Mouse (Mus musculus) spleen, adult 2 months (tissue): Measurements from ENCODE around the gene Insc. TPM values are rescaled to one million over a fixed set of nuclear protein-coding genes. Genes with fewer than 3 reads are reported as not detected.
"Not testable (repeated sequence)": the region's sequence is repeated elsewhere in the genome, so short reads cannot be mapped to it uniquely, and the experiment has no call there.

Experiments
- DNase-seq, 2 experiments: peaks; one replicate each; pipeline versions ENCODE4 v3.0.0 to v3.0.0-alpha.2; 2012 to 2021; ENCODE audit warnings: low spot score in 2 of 2, low read depth in 1 of 2
- H3K27ac ChIP-seq: fragments of 200-500 bp; 2 replicates; pipeline ENCODE4 v1.5.1; 2012; ENCODE audit warnings: low read length, inconsistent platforms; ENCODE audit not compliant: insufficient read depth
- H3K27me3 ChIP-seq: fragments of 200-500 bp; 2 replicates; pipeline ENCODE4 v1.6.1; 2012; ENCODE audit warnings: mild to moderate bottlenecking, moderate library complexity, low read length, inconsistent platforms; ENCODE audit not compliant: control insufficient read depth, insufficient read depth
- H3K36me3 ChIP-seq: fragments of 200-500 bp; 2 replicates; pipeline ENCODE4 v1.6.1; 2012; ENCODE audit warnings: mild to moderate bottlenecking, low read length, inconsistent platforms; ENCODE audit not compliant: control insufficient read depth, insufficient read depth
- H3K4me1 ChIP-seq: fragments of 200-500 bp; 2 replicates; pipeline ENCODE4 v1.6.1; 2011; ENCODE audit warnings: inconsistent platforms; ENCODE audit not compliant: control insufficient read depth, insufficient read depth, insufficient read length
- H3K4me3 ChIP-seq: fragments of 200-500 bp; 2 replicates; pipeline ENCODE4 v1.5.1; 2011; ENCODE audit warnings: mild to moderate bottlenecking, inconsistent platforms; ENCODE audit not compliant: insufficient read depth, insufficient read length; ENCODE audit errors: extremely low read depth
- CTCF ChIP-seq: fragments of 200-500 bp; IDR thresholded peaks from 2 replicates; pipeline ENCODE4 v1.5.1; 2011; ENCODE audit warnings: mild to moderate bottlenecking, inconsistent platforms; ENCODE audit not compliant: insufficient read depth, insufficient read length, insufficient replicate concordance; ENCODE audit errors: extremely low read depth
- POLR2A ChIP-seq: fragments of 200-500 bp; IDR thresholded peaks from 2 replicates; pipeline ENCODE4 v1.6.1; 2011; ENCODE audit warnings: low read depth, low read length, inconsistent platforms
- WGBS: fragments of 180-500 bp; shearing (Covaris S2); methylation state at CpG from one replicate; pipeline ENCODE4 v1.1.7; 2018; 5-methylcytosine and 5-hydroxymethylcytosine counted together
- polyA plus RNA-seq: library from polyadenylated mRNA; depleted of rRNA; stranded (reverse); fragments of >200 nt; gene quantifications from 2 replicates; pipeline ENCODE4 v1.2.3, GENCODE M21; 2012

The Insc gene
- polyA plus RNA-seq, 1 experiment = 0.18 TPM

- WGBS = 8% methylated on average over 17 of the region's 17 CpGs
- no peak for DNase-seq
- H3K4me1 ChIP-seq = no peaks in the 10 kb centered on the region
- no peak overlapping the region for H3K27ac ChIP-seq
- H3K27me3 ChIP-seq = peaks cover 4% of the 10 kb centered on the region
- H3K4me3 ChIP-seq = no peak overlapping the region
- no peaks in the 10 kb centered on the region for H3K36me3 ChIP-seq
- TF ChIP-seq CTCF (no peak), POLR2A (no peak)
Observed at GRCm38 (mm10) chr7:114719381-114720131, 23.9 kb upstream of the Insc start.

DNA sequence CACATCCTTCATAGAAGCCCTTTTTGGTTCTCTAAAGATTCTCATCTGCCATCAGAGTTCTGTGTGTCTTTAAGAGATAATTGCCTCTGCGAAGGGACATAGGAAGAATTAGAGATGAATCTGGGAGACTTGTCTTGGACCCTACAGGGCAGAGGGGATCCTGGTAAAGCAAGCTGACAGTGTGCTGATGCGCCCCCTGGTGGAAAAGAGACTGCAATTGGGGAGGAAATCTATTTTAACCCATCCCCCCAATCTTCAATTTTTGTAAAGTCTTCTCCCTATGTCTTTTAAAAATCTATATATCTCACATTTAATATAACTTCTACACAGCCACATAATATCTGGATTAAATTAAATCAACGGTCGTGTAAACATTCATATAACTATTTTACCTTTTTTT is 13.8 kb upstream of the Insc start:
- peak; percentile 16; the same call in 1 of the 2 replicates for TF ChIP-seq CTCF
- WGBS = 67% methylated on average over 4 of the region's 4 CpGs
- H3K36me3 ChIP-seq, H3K27ac ChIP-seq, H3K4me3 ChIP-seq, H3K4me1 ChIP-seq, DNase-seq, H3K27me3 ChIP-seq: not testable (repeated sequence)

DNA sequence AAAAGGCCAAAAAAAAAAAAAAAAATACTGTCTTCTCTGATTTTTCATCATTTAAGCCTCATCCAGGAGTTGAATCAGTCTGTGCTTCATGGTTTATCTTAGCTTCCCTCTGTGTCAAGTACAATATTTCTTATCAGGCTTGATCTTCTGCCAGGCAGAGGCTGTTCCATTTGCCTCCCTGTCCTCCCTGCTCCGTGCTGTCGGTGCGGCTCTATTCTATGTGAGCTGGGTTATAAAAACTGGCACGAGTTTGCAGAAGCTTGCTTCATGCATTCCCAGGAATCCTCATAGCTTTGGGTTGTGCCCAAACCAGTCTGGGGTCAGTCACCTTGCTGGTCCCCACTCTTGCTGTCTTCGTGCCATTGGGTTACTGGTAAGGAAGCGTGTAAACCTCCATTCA is 12.3 kb upstream of the Insc start:
- WGBS = 83% methylated on average over 6 of the region's 6 CpGs
- Histone ChIP-seq H3K4me3 (no peak overlapping the region), H3K27ac (no peak overlapping the region), H3K27me3 (no peaks in the 10 kb centered on the region), H3K36me3 (no peaks in the 10 kb centered on the region), H3K4me1 (no peaks in the 10 kb centered on the region)
- TF ChIP-seq POLR2A (no peak), CTCF (no peak)
- no peak for DNase-seq

DNA sequence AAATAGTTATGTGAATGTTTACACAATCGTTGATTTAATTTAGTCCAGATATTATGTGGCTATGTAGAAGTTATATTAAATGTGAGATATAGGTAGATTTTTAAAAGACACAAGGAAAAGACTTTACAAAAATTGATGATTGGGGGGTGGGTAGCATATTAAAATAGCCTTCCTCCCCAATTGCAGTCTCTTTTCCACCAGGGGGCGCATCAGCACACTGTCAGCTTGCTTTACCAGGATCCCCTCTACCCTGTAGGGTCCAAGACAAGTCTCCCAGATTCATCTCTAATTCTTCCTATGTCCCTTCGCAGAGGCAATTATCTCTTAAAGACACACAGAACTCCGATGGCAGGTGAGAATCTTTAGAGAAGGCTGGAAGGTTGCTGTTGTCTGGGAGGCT is 11.8 kb upstream of the Insc start:
- H3K27me3 ChIP-seq, H3K4me3 ChIP-seq, DNase-seq, H3K4me1 ChIP-seq, H3K36me3 ChIP-seq, H3K27ac ChIP-seq: not testable (repeated sequence)
- 43% methylated on average over 4 of the region's 4 CpGs for WGBS

- 90% methylated on average over 5 of the region's 5 CpGs for WGBS
- no peak for DNase-seq
- Histone ChIP-seq H3K27me3 (no peaks in the 10 kb centered on the region), H3K36me3 (no peaks in the 10 kb centered on the region), H3K4me1 (no peaks in the 10 kb centered on the region), H3K27ac (no peak overlapping the region), H3K4me3 (no peak overlapping the region)
- TF ChIP-seq CTCF (no peak), POLR2A (no peak)
Observed at GRCm38 (mm10) chr7:114736256-114736655, 7.2 kb upstream of the Insc start.

DNA sequence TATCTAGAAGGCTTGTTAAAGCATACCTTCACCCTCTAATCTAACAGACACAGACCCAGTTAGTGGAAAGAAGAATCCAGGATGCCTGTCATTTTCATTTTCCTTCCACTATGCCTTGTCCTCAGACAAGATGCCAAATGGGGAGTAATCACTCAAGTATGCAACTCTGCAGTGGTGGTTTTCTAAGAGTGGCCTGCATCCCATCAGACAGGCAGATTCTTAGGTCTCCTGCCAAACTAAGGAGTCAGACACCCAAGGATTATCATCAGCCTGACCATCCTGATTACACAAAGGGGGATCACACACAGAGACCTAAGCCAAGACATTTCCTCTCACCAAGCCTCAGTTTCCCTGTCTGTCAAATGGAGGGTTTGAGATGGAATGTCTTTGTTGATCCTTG is 5.3 kb upstream of the Insc start:
- H3K4me3 ChIP-seq = no peak overlapping the region
- H3K4me1 ChIP-seq = no peaks in the 10 kb centered on the region
- no peaks in the 10 kb centered on the region for H3K27me3 ChIP-seq
- H3K27ac ChIP-seq = no peak overlapping the region
- no peaks in the 10 kb centered on the region for H3K36me3 ChIP-seq
- TF ChIP-seq CTCF (no peak), POLR2A (no peak)
- DNase-seq = no peak

- Histone ChIP-seq H3K4me1 (no peaks in the 10 kb centered on the region), H3K27ac (no peak overlapping the region), H3K36me3 (no peaks in the 10 kb centered on the region), H3K27me3 (no peaks in the 10 kb centered on the region), H3K4me3 (no peak overlapping the region)
- no peak for TF ChIP-seq POLR2A
- DNase-seq = no peak
- WGBS = 29% methylated on average over 6 of the region's 6 CpGs
Observed at GRCm38 (mm10) chr7:114740360-114741165, 2.9 kb upstream of the Insc start.
